Mouse (Mus musculus): ENCODE measurements around the gene Gm4969.

- TF ChIP-seq CTCF (IDR thresholded peaks at IDR 0.05; ENCODE audit: control insufficient read depth, insufficient read depth, insufficient read length) (no peak), CEBPB (IDR thresholded peaks at IDR 0.05; ENCODE audit: low read depth) (no peak), FOSL1 (IDR thresholded peaks at IDR 0.05; ENCODE audit: insufficient read depth, low read length, poor library complexity, severe bottlenecking) (no peak)
Observed at GRCm38 (mm10) chr7:19097217-19097616, 21.0 kb downstream of the Gm4969 start.

All from C2C12 (cell line).